Mouse (Mus musculus): ENCODE measurements around the gene Prdx2. TPM values are rescaled to one million over a fixed set of nuclear protein-coding genes. Genes with fewer than 3 reads are reported as not detected.

Gene Prdx2
- polyA plus RNA-seq, 1 experiment from 2014 or later: 581 TPM

GRCm38 (mm10) chr8:84956768-84957167, 12.6 kb upstream of the Prdx2 start:
- 0 out of 2 replicates have a peak, but pooled peaks cover 4% of the 10 kb centered on the region for H3K27me3 ChIP-seq (replicated peaks)
- no peak overlapping the region for H3K9ac ChIP-seq
- no peaks in the 10 kb centered on the region for H3K9me3 ChIP-seq
- WGBS: 45% methylated on average over 2 of the region's 2 CpGs
- H3K27ac ChIP-seq: no peak overlapping the region
- H3K4me2 ChIP-seq (replicated peaks): no peak overlapping the region
- ATAC-seq: no peak
- 0 out of 2 replicates have a peak, but pooled peaks cover 5% of the 10 kb centered on the region for H3K4me1 ChIP-seq (replicated peaks)
- H3K36me3 ChIP-seq: peaks cover 15% of the 10 kb centered on the region; the same call in 1 of the 2 replicates
- no peak overlapping the region for H3K4me3 ChIP-seq (replicated peaks)

GRCm38 (mm10) chr8:84959811-84960210, 9.6 kb upstream of the Prdx2 start:
- Histone ChIP-seq H3K9me3 (no peaks in the 10 kb centered on the region), H3K4me3 (replicated peaks) (no peak overlapping the region), H3K4me2 (replicated peaks) (no peak overlapping the region), H3K4me1 (replicated peaks) (peaks cover under 1% of the 10 kb centered on the region; the same call in 1 of the 2 replicates), H3K9ac (no peak overlapping the region), H3K27me3 (replicated peaks) (no peaks in the 10 kb centered on the region), H3K27ac (no peak overlapping the region), H3K36me3 (peaks cover 16% of the 10 kb centered on the region; the same call in 1 of the 2 replicates)
- 90% methylated on average over 7 of the region's 7 CpGs for WGBS
- ATAC-seq: no peak

GRCm38 (mm10) chr8:84963952-84964351, 5.4 kb upstream of the Prdx2 start:
- Histone ChIP-seq H3K4me1 (replicated peaks) (peaks cover 18% of the 10 kb centered on the region), H3K4me3 (replicated peaks) (no peak overlapping the region), H3K9ac (no peak overlapping the region), H3K9me3 (no peaks in the 10 kb centered on the region), H3K27me3 (replicated peaks) (no peaks in the 10 kb centered on the region), H3K36me3 (0 out of 2 replicates have a peak, but pooled peaks cover 11% of the 10 kb centered on the region), H3K4me2 (replicated peaks) (no peak overlapping the region), H3K27ac (no peak overlapping the region)
- no peak for ATAC-seq
- WGBS: 82% methylated on average over 4 of the region's 4 CpGs

GRCm38 (mm10) chr8:84965731-84966291, 3.6 kb upstream of the Prdx2 start:
- H3K4me1 ChIP-seq (replicated peaks): peaks cover 22% of the 10 kb centered on the region
- H3K27ac ChIP-seq: peak overlapping the region; percentile 83
- H3K4me3 ChIP-seq (replicated peaks): peak overlapping the region; percentile 74
- H3K4me2 ChIP-seq (replicated peaks): peak overlapping the region; percentile 93
- peak; percentile 89 for ATAC-seq
- under 1% methylated on average over 41 of the region's 41 CpGs for WGBS
- H3K9ac ChIP-seq: peak overlapping the region; percentile 69
- H3K9me3 ChIP-seq: no peaks in the 10 kb centered on the region
- 0 out of 2 replicates have a peak, but pooled peaks cover 3% of the 10 kb centered on the region for H3K36me3 ChIP-seq
- H3K27me3 ChIP-seq (replicated peaks): no peaks in the 10 kb centered on the region

- H3K9ac ChIP-seq: no peak overlapping the region
- H3K4me3 ChIP-seq (replicated peaks): no peak overlapping the region
- H3K27ac ChIP-seq: peak overlapping the region; percentile 25; the same call in 1 of the 2 replicates
- H3K9me3 ChIP-seq: no peaks in the 10 kb centered on the region
- WGBS: 25% methylated on average over 3 of the region's 3 CpGs
- peak overlapping the region; percentile 93 for H3K4me2 ChIP-seq (replicated peaks)
- H3K36me3 ChIP-seq: peaks cover 11% of the 10 kb centered on the region; the same call in 1 of the 2 replicates
- ATAC-seq: 0 out of 2 replicates have a peak, but pooled peaks have one; percentile 0
- H3K27me3 ChIP-seq (replicated peaks): no peaks in the 10 kb centered on the region
- peaks cover 27% of the 10 kb centered on the region for H3K4me1 ChIP-seq (replicated peaks)
Observed at GRCm38 (mm10) chr8:84966603-84967002, 2.8 kb upstream of the Prdx2 start.

GRCm38 (mm10) chr8:84967532-84968304, 1.7 kb upstream of the Prdx2 start:
- Histone ChIP-seq H3K9ac (no peak overlapping the region), H3K4me1 (replicated peaks) (peaks cover 27% of the 10 kb centered on the region), H3K9me3 (no peaks in the 10 kb centered on the region), H3K4me2 (replicated peaks) (no peak overlapping the region), H3K4me3 (replicated peaks) (no peak overlapping the region), H3K36me3 (peaks cover 13% of the 10 kb centered on the region; the same call in 1 of the 2 replicates), H3K27ac (no peak overlapping the region), H3K27me3 (replicated peaks) (no peaks in the 10 kb centered on the region)
- WGBS: 88% methylated on average over 13 of the region's 13 CpGs
- no peak for ATAC-seq

- ATAC-seq: no peak
- 2% methylated on average over 2 of the region's 2 CpGs for WGBS
- H3K9ac ChIP-seq: peak overlapping the region; percentile 94
Observed at GRCm38 (mm10) chr8:84968650-84969049, 737 bp upstream of the Prdx2 start.

GRCm38 (mm10) chr8:84970135-84970790, 876 bp downstream of the Prdx2 start:
- 6% methylated on average over 21 of the region's 21 CpGs for WGBS

More at GRCm38 (mm10) chr8:84968650-84969049, 737 bp upstream of the Prdx2 start:
- Histone ChIP-seq H3K4me2 (replicated peaks) (peak overlapping the region; percentile 81), H3K36me3 (peaks cover 19% of the 10 kb centered on the region; the same call in 1 of the 2 replicates), H3K9me3 (no peaks in the 10 kb centered on the region), H3K4me1 (replicated peaks) (peaks cover 27% of the 10 kb centered on the region), H3K27ac (peak overlapping the region; percentile 89), H3K4me3 (replicated peaks) (peak overlapping the region; percentile 70), H3K27me3 (replicated peaks) (no peaks in the 10 kb centered on the region)

GRCm38 (mm10) chr8:84970913-84971312, 1.5 kb downstream of the Prdx2 start:
- Histone ChIP-seq H3K36me3 (peaks cover 19% of the 10 kb centered on the region; the same call in 1 of the 2 replicates), H3K27me3 (replicated peaks) (no peaks in the 10 kb centered on the region), H3K9ac (peak overlapping the region; percentile 94; the same call in 1 of the 2 replicates), H3K27ac (no peak overlapping the region), H3K4me1 (replicated peaks) (peaks cover 25% of the 10 kb centered on the region), H3K9me3 (no peaks in the 10 kb centered on the region), H3K4me2 (replicated peaks) (peak overlapping the region; percentile 81), H3K4me3 (replicated peaks) (peak overlapping the region; percentile 70)
- no peak for ATAC-seq
- 58% methylated on average over 5 of the region's 5 CpGs for WGBS

More at GRCm38 (mm10) chr8:84970135-84970790, 876 bp downstream of the Prdx2 start:
- Histone ChIP-seq H3K36me3 (peaks cover 19% of the 10 kb centered on the region; the same call in 1 of the 2 replicates), H3K27ac (peak overlapping the region; percentile 89), H3K27me3 (replicated peaks) (no peaks in the 10 kb centered on the region), H3K4me2 (replicated peaks) (peak overlapping the region; percentile 81), H3K4me3 (replicated peaks) (peak overlapping the region; percentile 70), H3K9ac (peak overlapping the region; percentile 94), H3K4me1 (replicated peaks) (peaks cover 24% of the 10 kb centered on the region), H3K9me3 (no peaks in the 10 kb centered on the region)
- ATAC-seq: no peak

GRCm38 (mm10) chr8:84973079-84973478, 3.7 kb downstream of the Prdx2 start:
- H3K4me3 ChIP-seq (replicated peaks): no peak overlapping the region
- H3K9me3 ChIP-seq: no peaks in the 10 kb centered on the region
- no peak for ATAC-seq
- WGBS: 100% methylated on average over 1 of the region's 1 CpGs
- H3K27me3 ChIP-seq (replicated peaks): no peaks in the 10 kb centered on the region
- peaks cover 33% of the 10 kb centered on the region for H3K4me1 ChIP-seq (replicated peaks)
- H3K36me3 ChIP-seq: peaks cover 19% of the 10 kb centered on the region; the same call in 1 of the 2 replicates
- H3K27ac ChIP-seq: no peak overlapping the region
- no peak overlapping the region for H3K9ac ChIP-seq
- no peak overlapping the region for H3K4me2 ChIP-seq (replicated peaks)

GRCm38 (mm10) chr8:84973803-84974542, 4.6 kb downstream of the Prdx2 start:
- no peaks in the 10 kb centered on the region for H3K9me3 ChIP-seq
- H3K4me2 ChIP-seq (replicated peaks): no peak overlapping the region
- no peak for ATAC-seq
- H3K27ac ChIP-seq: no peak overlapping the region
- no peak overlapping the region for H3K9ac ChIP-seq
- H3K27me3 ChIP-seq (replicated peaks): no peaks in the 10 kb centered on the region
- no peak overlapping the region for H3K4me3 ChIP-seq (replicated peaks)
- H3K36me3 ChIP-seq: peaks cover 19% of the 10 kb centered on the region; the same call in 1 of the 2 replicates
- peaks cover 34% of the 10 kb centered on the region for H3K4me1 ChIP-seq (replicated peaks)
- 52% methylated on average over 4 of the region's 4 CpGs for WGBS

Data from intestine, embryonic 15.5 days (tissue).